10 mouse cellular contexts compared by ENCODE assay signal in the genomic region with DNA sequence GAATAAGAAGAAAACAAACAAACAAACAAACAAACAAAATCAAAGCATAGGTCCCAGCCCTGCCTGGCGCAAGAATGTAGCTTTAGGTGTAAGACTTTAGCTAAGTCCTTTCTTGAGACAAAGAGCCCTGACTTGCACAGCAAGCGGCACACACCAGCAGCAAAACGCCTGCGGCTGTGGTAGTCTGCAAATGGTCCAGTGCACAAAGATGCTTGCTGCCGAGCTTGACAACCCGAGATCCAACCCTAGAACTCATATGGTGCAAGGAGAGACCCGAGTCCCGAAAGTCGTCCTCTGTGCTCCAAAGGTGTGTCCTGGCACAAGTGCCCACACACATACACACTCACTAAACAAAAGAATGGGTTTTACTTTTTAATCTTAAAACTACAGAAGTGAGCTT. TPM values are rescaled to one million over a fixed set of nuclear protein-coding genes. Genes with fewer than 3 reads are reported as not detected.
DNase-seq lines count a peak whose midpoint lies in the region; ATAC-seq and TF ChIP-seq lines count a peak whose summit lies in the region.
"Had no signal": no experiment of that assay in that cellular context is flagged by ENCODE, and none has a peak within 500 bp of the region (broad histone marks: within the 10 kb centered on the region; RNA-seq: fewer than 3 reads in every experiment).

No protein-coding gene starts in this region.

- H3K4me1 ChIP-seq in intestine, embryonic 14.5 days (replicated peaks; ENCODE audit: control insufficient read depth, insufficient read depth, low read length) = peaks cover 33% of the 10 kb centered on the region
- H3K4me1 ChIP-seq in intestine, postnatal 0 days (replicated peaks; ENCODE audit: control insufficient read depth, insufficient read depth, low read length) = no peaks in the 10 kb centered on the region
- peaks cover 12% of the 10 kb centered on the region for H3K4me1 ChIP-seq in embryonic facial prominence, embryonic 11.5 days (ENCODE audit: control insufficient read depth, insufficient read depth, low read length)
- peaks cover 18% of the 10 kb centered on the region for H3K4me1 ChIP-seq in forebrain, embryonic 15.5 days
- peaks cover 16% of the 10 kb centered on the region for H3K4me1 ChIP-seq in midbrain, embryonic 15.5 days

- peak; percentile 59 for DNase-seq in intestine, embryonic 14.5 days (ENCODE audit: low spot score)
- peak; percentile 23 for DNase-seq in embryonic facial prominence, embryonic 11.5 days (ENCODE audit: low spot score)
- DNase-seq in adrenal gland, adult (ENCODE audit: inconsistent age in 2 of 2, low spot score in 1 of 2) = no peak
- DNase-seq in right cerebral cortex, postnatal 14 days = no peak
- DNase-seq in gastrocnemius, adult 8-10 months (ENCODE audit: low spot score in 2 of 2) = no peak

- 44% methylated on average over 9 of the region's 9 CpGs for whole genome bisulfite sequencing in intestine, embryonic 14.5 days
- WGBS in intestine, postnatal 0 days = 63% methylated on average over 9 of the region's 9 CpGs
- WGBS in embryonic facial prominence, embryonic 11.5 days = 19% methylated on average over 9 of the region's 9 CpGs
- 63% methylated on average over 9 of the region's 9 CpGs for WGBS in forebrain, embryonic 15.5 days
- 56% methylated on average over 9 of the region's 9 CpGs for WGBS in midbrain, embryonic 15.5 days

- no peaks in the 10 kb centered on the region for H3K27me3 ChIP-seq in intestine, embryonic 14.5 days (replicated peaks; ENCODE audit: control insufficient read depth, insufficient read depth, low read length)
- H3K27me3 ChIP-seq in intestine, postnatal 0 days (replicated peaks; ENCODE audit: control insufficient read depth, insufficient read depth, low read length) = no peaks in the 10 kb centered on the region
- no peaks in the 10 kb centered on the region for H3K27me3 ChIP-seq in embryonic facial prominence, embryonic 11.5 days (ENCODE audit: control insufficient read depth, insufficient read depth, low read length)
- no peaks in the 10 kb centered on the region for H3K27me3 ChIP-seq in forebrain, embryonic 15.5 days
- no peaks in the 10 kb centered on the region for H3K27me3 ChIP-seq in midbrain, embryonic 15.5 days (replicated peaks)

- no peak overlapping the region; the same call in 1 of the 2 replicates for H3K9ac ChIP-seq in intestine, embryonic 14.5 days (ENCODE audit: low read length)
- H3K9ac ChIP-seq in intestine, postnatal 0 days (ENCODE audit: low read depth, low read length) = no peak overlapping the region
- H3K9ac ChIP-seq in embryonic facial prominence, embryonic 11.5 days (replicated peaks; ENCODE audit: low read length) = peak overlapping the region; percentile 30
- no peak overlapping the region for H3K9ac ChIP-seq in forebrain, embryonic 15.5 days (replicated peaks)
- no peak overlapping the region for H3K9ac ChIP-seq in midbrain, embryonic 15.5 days

- TF ChIP-seq CTCF in intestine, postnatal 0 days (IDR thresholded peaks at IDR 0.05; ENCODE audit: low read depth) = no peak

- H3K36me3 ChIP-seq in intestine, embryonic 14.5 days (ENCODE audit: control insufficient read depth, insufficient read depth, low read length) = no peaks in the 10 kb centered on the region
- no peaks in the 10 kb centered on the region for H3K36me3 ChIP-seq in intestine, postnatal 0 days (ENCODE audit: control insufficient read depth, insufficient read depth)
- no peaks in the 10 kb centered on the region; the same call in 1 of the 2 replicates for H3K36me3 ChIP-seq in embryonic facial prominence, embryonic 11.5 days (replicated peaks; ENCODE audit: control insufficient read depth, insufficient read depth, low read depth, low read length)
- H3K36me3 ChIP-seq in forebrain, embryonic 15.5 days = no peaks in the 10 kb centered on the region
- H3K36me3 ChIP-seq in midbrain, embryonic 15.5 days (replicated peaks) = no peaks in the 10 kb centered on the region

- H3K9me3 ChIP-seq in intestine, embryonic 14.5 days (ENCODE audit: control insufficient read depth, low read length) = no peaks in the 10 kb centered on the region
- no peaks in the 10 kb centered on the region for H3K9me3 ChIP-seq in intestine, postnatal 0 days (ENCODE audit: control insufficient read depth)
- H3K9me3 ChIP-seq in embryonic facial prominence, embryonic 11.5 days (replicated peaks; ENCODE audit: control insufficient read depth, low read length) = no peaks in the 10 kb centered on the region
- H3K9me3 ChIP-seq in forebrain, embryonic 15.5 days = no peaks in the 10 kb centered on the region
- H3K9me3 ChIP-seq in midbrain, embryonic 15.5 days = no peaks in the 10 kb centered on the region
- H3K9me3 ChIP-seq: megakaryocyte, embryonic 14.5 days had no signal

- ATAC-seq in intestine, embryonic 14.5 days (replicated peaks; ENCODE audit: low FRiP score, low TSS enrichment, low read depth) = no peak
- no peak for ATAC-seq in intestine, postnatal 0 days
- no peak for ATAC-seq in embryonic facial prominence, embryonic 11.5 days (replicated peaks; ENCODE audit: insufficient number of reproducible peaks, low FRiP score, low TSS enrichment, low read depth)
- ATAC-seq in forebrain, embryonic 15.5 days (replicated peaks) = no peak
- no peak for ATAC-seq in midbrain, embryonic 15.5 days (replicated peaks)

- no peak overlapping the region for H3K4me3 ChIP-seq in intestine, embryonic 14.5 days (ENCODE audit: low read depth, low read length)
- no peak overlapping the region for H3K4me3 ChIP-seq in intestine, postnatal 0 days (ENCODE audit: low read depth, low read length)
- no peak overlapping the region for H3K4me3 ChIP-seq in embryonic facial prominence, embryonic 11.5 days (ENCODE audit: low read depth, low read length)
- H3K4me3 ChIP-seq in forebrain, embryonic 15.5 days = no peak overlapping the region
- H3K4me3 ChIP-seq in midbrain, embryonic 15.5 days = no peak overlapping the region
- H3K4me3 ChIP-seq: layer of hippocampus, adult 2 months; megakaryocyte, embryonic 14.5 days had no signal

- peak overlapping the region; percentile 94 for H3K27ac ChIP-seq in intestine, embryonic 14.5 days (ENCODE audit: low read depth)
- H3K27ac ChIP-seq in intestine, postnatal 0 days (ENCODE audit: low read depth, low read length) = no peak overlapping the region
- peak overlapping the region; percentile 93 for H3K27ac ChIP-seq in embryonic facial prominence, embryonic 11.5 days (replicated peaks; ENCODE audit: low read depth, low read length)
- peak overlapping the region; percentile 64; the same call in 1 of the 2 replicates for H3K27ac ChIP-seq in forebrain, embryonic 15.5 days (replicated peaks)
- H3K27ac ChIP-seq in midbrain, embryonic 15.5 days = 0 out of 2 replicates have a peak overlapping the region, but pooled peaks have one; percentile 40
- H3K27ac ChIP-seq: layer of hippocampus, adult 2 months had no signal

- H3K4me2 ChIP-seq in intestine, embryonic 14.5 days (ENCODE audit: low read length) = peak overlapping the region; percentile 29; the same call in 1 of the 2 replicates
- H3K4me2 ChIP-seq in intestine, postnatal 0 days (replicated peaks; ENCODE audit: low read depth) = no peak overlapping the region
- H3K4me2 ChIP-seq in embryonic facial prominence, embryonic 11.5 days (ENCODE audit: low read depth, low read length) = peak overlapping the region; percentile 10; the same call in 1 of the 2 replicates
- H3K4me2 ChIP-seq in forebrain, embryonic 15.5 days (replicated peaks) = no peak overlapping the region
- H3K4me2 ChIP-seq in midbrain, embryonic 15.5 days = no peak overlapping the region

RNA-seq across cellular contexts. Expression of gene Col26a1, which starts 19.7 kb away (rescaled TPM):
- 8.7 and 10.4 TPM in 2 replicates for polyA plus RNA-seq in intestine, embryonic 14.5 days (2014; fragmentation: Nextera tagmentation; extraction: Ambion mirVana)
- polyA plus RNA-seq in intestine, postnatal 0 days (2015; fragmentation: Nextera tagmentation; extraction: Ambion mirVana) = 2.2 and 2.7 TPM in 2 replicates
- polyA plus RNA-seq in embryonic facial prominence, embryonic 11.5 days (2014; fragmentation: Nextera tagmentation; extraction: Ambion mirVana) = 63.0 and 67.1 TPM in 2 replicates
- 14.8 and 15.3 TPM in 2 replicates for polyA plus RNA-seq in forebrain, embryonic 15.5 days (2015; fragmentation: Nextera tagmentation; extraction: Ambion mirVana)
- polyA plus RNA-seq in midbrain, embryonic 15.5 days (2015; fragmentation: Nextera tagmentation; extraction: Ambion mirVana) = 31.6 and 34.3 TPM in 2 replicates
- total RNA-seq in gastrocnemius, adult 8-10 months (2022) = 1 to 10 TPM in 1 of 4 experiments, under 1 TPM in 3; 0.19 to 1.0 (median 0.28) TPM

RNA-seq across cellular contexts. Expression of gene Ift22, which starts 44.7 kb away (rescaled TPM):
- polyA plus RNA-seq in intestine, embryonic 14.5 days (2014; fragmentation: Nextera tagmentation; extraction: Ambion mirVana) = 59.4 and 71.7 TPM in 2 replicates
- polyA plus RNA-seq in intestine, postnatal 0 days (2015; fragmentation: Nextera tagmentation; extraction: Ambion mirVana) = 24.7 and 25.2 TPM in 2 replicates
- polyA plus RNA-seq in embryonic facial prominence, embryonic 11.5 days (2014; fragmentation: Nextera tagmentation; extraction: Ambion mirVana) = 72.5 and 83.4 TPM in 2 replicates
- 116 and 124 TPM in 2 replicates for polyA plus RNA-seq in forebrain, embryonic 15.5 days (2015; fragmentation: Nextera tagmentation; extraction: Ambion mirVana)
- polyA plus RNA-seq in midbrain, embryonic 15.5 days (2015; fragmentation: Nextera tagmentation; extraction: Ambion mirVana) = 125 and 132 TPM in 2 replicates
- 1 to 10 TPM; 4.7 to 6.6 (median 5.5) TPM for total RNA-seq in gastrocnemius, adult 8-10 months (2022)

Comparison
In these comparisons a context has a peak if more than half of its experiments do, and no peak if none do; other contexts are left out.
1. H3K4me2 ChIP-seq: peak in intestine, embryonic 14.5 days (single experiment) and embryonic facial prominence, embryonic 11.5 days (single experiment); none in intestine, postnatal 0 days (single experiment), forebrain, embryonic 15.5 days (single experiment) and midbrain, embryonic 15.5 days (single experiment).
2. DNase-seq: peak in intestine, embryonic 14.5 days (single experiment) and embryonic facial prominence, embryonic 11.5 days (single experiment); none in adrenal gland, adult (0 of 2), right cerebral cortex, postnatal 14 days (single experiment) and gastrocnemius, adult 8-10 months (0 of 2).